Mouse (Mus musculus) thymus, adult 18-20 months (tissue): Measurements from ENCODE around the gene Madcam1.

Source experiments
- DNase-seq, 2 experiments: peaks; one replicate each; pipeline ENCODE4 v3.0.0; 2022; ENCODE audit warnings: mixed read lengths in 2 of 2

Madcam1 gene

GRCm38 (mm10) chr10:79668771-79669575 is 4.6 kb downstream of the Madcam1 start, which contains the start of gene Tpgs1:
Gene Tpgs1, plus strand, starts transcription at chr10:79669369.
- DNase-seq, result peak; percentile 70 to 84

- peak; percentile 69 to 71 for DNase-seq
These were observed 5.3 kb downstream of the Madcam1 start for GRCm38 (mm10) chr10:79669576-79670057.

GRCm38 (mm10) chr10:79670071-79670888 is 5.9 kb downstream of the Madcam1 start:
- no peak for DNase-seq

GRCm38 (mm10) chr10:79671396-79672087 is 7.2 kb downstream of the Madcam1 start:
- DNase-seq, result no peak

- no peak for DNase-seq
These were observed 7.7 kb downstream of the Madcam1 start for GRCm38 (mm10) chr10:79672088-79672455.

- DNase-seq, result no peak
These were observed 8.7 kb downstream of the Madcam1 start for GRCm38 (mm10) chr10:79673054-79673453.

GRCm38 (mm10) chr10:79675346-79676035 is 11.1 kb downstream of the Madcam1 start:
- DNase-seq, result no peak

GRCm38 (mm10) chr10:79680606-79681495 is 16.5 kb downstream of the Madcam1 start:
- peak in 1 of 2 experiments; percentile 59 for DNase-seq

GRCm38 (mm10) chr10:79681591-79682245 is 17.4 kb downstream of the Madcam1 start, which contains the start of gene Cdc34:
Gene Cdc34, plus strand, starts transcription at chr10:79682195.
- peak; percentile 99 for DNase-seq

- peak; percentile 33 to 60 for DNase-seq
These were observed 18.2 kb downstream of the Madcam1 start for GRCm38 (mm10) chr10:79682551-79682915.

GRCm38 (mm10) chr10:79682916-79683582 is 18.7 kb downstream of the Madcam1 start:
- DNase-seq, result peak; percentile 40 to 60

GRCm38 (mm10) chr10:79683726-79684640 is 19.6 kb downstream of the Madcam1 start:
- no peak for DNase-seq

- no peak for DNase-seq
These were observed 20.6 kb downstream of the Madcam1 start for GRCm38 (mm10) chr10:79684770-79685600.

- DNase-seq, result no peak
These were observed 21.9 kb downstream of the Madcam1 start for GRCm38 (mm10) chr10:79686219-79686618.

- no peak for DNase-seq
These were observed 22.3 kb downstream of the Madcam1 start for GRCm38 (mm10) chr10:79686691-79687090.

GRCm38 (mm10) chr10:79687513-79687912 is 23.2 kb downstream of the Madcam1 start:
- no peak for DNase-seq

GRCm38 (mm10) chr10:79688720-79689119 is 24.4 kb downstream of the Madcam1 start, which contains the start of gene Gzmm:
Gene Gzmm, plus strand, starts transcription at chr10:79689020.
- no peak for DNase-seq

- DNase-seq, result no peak
These were observed 24.8 kb downstream of the Madcam1 start for GRCm38 (mm10) chr10:79689178-79689577.
